Mouse (Mus musculus): Measurements from ENCODE around the gene Vps53.
A peak's percentile ranks its signal among the peaks of the same experiment; 100 is the strongest.

Vps53 gene

DNA sequence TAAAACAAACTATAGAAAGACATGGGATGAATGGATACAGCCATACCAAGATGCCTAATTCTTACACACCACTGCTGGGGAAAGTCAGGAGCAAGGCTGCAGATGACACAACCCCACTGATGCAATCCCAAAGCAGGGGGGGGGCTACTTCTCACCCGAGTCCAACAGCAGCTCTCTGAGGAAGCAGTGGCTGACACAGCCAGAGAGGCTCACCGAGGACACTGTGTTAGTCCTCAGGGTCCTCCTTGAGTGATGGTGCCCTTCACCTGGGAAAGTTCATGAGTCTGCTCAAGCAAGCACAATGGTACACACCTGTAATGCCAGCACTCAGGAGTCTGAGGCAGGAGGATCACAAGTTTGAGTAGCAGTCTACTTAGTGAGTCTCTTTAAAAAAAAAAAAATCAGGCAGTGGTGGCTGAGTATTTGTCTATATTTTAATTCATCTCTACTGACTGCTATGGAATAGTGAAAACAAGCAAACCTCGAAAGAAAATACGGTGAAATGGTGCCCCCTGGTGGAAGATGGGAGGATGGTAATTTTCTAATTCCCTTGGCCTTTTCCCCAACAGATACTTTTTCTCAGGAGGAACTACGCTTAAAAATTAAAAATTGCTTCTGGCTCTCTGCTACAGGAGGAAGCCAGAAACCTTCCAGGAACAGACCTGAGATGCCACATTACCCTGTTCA lies 12.2 kb downstream of the Vps53 start:
- DNase-seq (ENCODE audit: low spot score in 2 of 2) = peak; percentile 64 to 67

DNA sequence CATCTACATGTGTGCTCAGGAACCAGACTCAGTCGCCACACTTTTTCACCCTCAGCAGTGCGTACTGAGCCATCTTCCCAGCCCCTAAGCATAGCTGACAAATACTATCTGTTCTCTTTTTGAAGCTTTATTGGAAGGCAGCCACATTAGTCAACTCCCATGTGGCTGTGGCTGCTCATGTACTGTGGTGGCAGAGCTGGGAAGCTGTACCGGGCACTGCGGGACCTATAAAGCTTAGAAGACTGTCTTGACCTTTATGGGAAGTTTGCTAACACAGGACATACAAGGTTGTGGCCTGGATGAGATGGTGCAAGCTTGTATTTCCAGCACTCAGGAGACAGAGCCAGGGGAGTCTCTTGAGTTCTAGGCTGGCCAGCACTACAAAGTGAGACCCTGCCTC lies 12.8 kb downstream of the Vps53 start:
- DNase-seq (ENCODE audit: low spot score in 2 of 2) = no peak

DNA sequence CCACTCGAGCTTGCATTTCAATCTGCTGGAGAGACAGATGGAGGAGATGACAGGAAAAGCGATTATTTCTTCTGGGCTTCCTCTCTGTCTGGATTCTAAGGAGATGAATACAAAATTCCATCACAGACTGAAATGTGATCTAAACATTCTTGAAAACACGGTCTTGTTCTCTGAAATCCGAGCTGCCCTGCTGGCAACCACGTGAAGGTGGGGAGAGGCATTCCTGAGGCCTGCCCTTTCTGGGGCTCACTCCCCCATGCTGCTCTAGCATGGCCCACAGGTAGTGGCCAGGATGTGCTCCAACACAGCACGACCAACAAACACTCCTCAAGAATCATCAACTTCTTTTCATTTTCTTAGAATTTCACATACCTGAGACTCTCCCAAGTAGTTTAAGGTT lies 19.2 kb downstream of the Vps53 start:
- no peak for DNase-seq (ENCODE audit: low spot score in 2 of 2)

DNA sequence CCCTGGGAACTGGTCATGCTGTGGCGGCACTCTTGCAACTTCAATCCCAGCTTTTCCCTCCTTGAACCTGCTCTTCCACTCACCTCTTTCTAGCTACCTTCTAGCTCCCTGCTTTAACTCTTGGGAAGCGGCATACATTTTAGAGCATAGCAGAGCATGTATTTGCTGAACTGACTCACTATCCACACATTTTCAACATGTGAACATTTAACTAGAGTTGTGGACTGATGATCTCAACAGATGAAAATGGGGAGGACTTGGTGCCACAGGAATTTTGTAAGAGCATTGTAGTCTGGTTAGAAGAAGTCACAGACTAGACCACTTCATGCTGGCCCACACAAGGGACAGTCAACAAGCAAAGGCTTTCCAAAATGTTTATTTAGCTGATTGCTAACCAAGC lies 21.1 kb downstream of the Vps53 start:
- DNase-seq (ENCODE audit: low spot score in 2 of 2) = no peak

DNA sequence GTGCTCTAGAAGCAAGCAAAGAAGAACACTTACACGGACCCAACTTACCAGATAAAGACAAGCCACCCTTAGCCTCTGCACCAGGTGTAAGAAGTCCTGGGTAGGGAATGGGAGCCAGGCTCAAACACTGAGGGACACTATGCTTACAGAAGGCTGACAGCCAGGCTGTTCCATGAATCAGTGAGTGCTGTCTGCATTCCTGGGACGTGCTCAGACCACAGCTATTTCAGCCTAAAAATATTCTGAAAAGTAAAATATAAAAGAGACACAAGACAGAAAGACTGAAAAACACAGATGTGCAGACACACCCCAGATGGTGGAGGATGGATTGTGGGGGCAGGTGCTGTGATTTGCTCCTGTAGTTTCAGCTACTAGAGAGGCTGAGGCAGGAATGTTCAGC lies 24.6 kb downstream of the Vps53 start:
- no peak for DNase-seq (ENCODE audit: low spot score in 2 of 2)

DNA sequence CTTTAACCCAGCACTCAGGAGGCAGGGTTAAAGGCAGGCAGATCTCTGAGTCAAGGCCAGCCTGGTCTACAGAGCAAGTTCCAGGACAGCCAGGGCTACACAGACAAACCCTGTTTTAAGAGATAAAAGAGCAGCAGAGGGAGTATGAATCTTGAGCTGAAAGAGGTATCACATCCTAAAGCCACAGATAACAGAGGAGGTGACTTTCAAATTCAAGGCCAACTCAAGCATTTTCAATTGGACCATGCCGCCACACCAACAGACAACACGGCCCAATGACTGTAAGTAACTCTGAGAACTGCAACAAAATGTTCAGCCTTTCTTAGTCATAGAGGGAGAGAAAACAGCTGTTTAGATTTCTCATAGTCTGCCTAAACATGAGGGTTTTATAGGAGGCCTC lies 25.2 kb downstream of the Vps53 start:
- DNase-seq (ENCODE audit: low spot score in 2 of 2) = no peak

DNA sequence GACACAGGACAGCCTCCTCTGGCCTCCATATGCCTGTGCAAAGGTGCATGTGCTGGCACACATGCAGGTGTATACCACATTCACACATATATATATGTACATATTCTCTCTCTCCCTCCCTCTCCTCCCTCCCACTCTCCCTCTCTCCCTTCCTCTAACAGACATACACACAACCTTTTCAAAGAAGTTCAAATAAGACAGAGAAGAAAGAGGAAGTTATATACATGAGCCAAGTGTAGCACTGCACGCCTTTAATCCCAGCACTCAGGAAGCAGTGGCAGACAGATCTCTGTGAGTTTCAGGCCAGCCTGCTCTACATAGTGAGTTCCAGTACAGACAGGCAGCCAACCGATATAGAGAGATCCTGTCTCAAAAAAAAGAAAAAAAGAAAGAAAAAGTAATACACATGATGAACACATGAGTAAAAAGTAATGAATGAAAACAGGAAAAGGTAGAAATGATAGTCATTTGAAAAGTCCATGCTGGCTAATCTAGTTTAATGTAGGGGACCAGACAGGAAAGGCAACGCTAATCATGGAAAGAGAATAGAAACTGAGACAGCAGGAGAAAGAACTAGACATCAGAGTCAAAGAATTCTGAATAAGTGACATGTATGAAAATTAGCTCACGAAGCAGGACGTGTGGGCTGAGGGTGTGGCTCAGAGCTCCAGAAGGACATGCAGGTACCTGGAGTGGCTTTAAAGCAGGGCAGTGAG lies 26.1 kb downstream of the Vps53 start:
- DNase-seq (ENCODE audit: low spot score in 2 of 2) = no peak

DNA sequence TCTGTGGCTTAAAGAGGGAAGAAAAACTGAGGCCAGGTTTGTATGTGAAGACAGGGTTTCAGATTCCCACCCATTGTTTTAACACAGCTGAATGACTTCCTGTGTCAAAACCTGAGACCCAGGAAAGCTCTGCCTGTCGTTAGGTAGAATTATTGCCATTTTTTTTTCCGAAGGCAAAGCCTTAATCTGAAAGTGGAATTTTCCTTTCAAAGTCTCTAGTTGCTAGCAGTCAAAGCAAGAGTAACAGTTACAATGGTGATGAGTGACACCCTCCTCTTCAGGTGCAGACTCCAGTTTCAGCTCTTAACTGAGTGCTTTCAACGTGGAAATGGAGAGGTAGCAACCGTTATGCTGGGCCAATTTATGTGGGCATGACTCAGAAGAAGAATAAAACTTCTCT lies 28.5 kb downstream of the Vps53 start:
- DNase-seq (ENCODE audit: low spot score in 2 of 2) = no peak

DNA sequence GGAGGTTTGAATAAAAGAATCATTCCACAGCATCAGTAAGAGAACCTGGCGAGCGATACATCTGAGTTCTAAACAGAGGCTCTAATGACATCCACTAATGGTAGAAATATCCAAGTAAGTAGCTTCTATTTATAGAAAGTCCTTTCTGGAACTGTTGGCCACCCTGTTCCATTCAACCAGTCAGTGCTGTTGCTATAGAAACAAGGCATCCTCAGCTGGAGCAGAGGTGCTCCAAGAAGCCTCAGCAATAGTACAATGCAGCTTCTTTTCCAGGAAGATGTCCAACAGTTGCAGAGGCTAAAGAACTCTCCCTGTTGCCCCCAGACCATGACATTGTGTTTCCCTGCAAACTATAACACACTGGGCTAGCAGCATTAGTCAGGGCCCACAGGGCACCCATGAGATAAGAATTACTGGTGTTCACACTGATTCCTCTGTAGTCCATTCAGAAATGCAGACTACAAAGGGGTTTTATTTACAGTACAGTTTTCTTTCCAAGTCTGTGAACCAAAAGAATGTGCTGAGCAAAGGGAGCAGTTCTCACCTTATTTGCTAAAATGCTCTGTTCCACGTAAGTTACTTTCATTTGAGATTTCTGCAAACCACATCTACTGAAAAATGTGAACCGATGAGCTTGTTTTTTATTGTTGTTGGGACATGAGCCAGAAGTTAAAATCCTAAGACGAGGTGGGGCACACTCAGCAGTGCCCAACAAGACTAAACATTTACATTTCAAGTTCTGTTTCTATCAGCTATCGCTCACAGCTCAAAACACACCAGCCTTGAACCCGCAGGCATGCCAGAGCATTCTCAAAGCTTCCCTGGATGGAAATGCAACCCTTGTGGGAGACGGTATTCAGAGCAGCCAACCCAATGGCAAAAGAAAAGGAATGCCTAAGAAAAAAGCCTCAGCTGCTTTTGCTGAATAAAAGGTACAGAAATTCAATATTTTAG lies 31.1 kb downstream of the Vps53 start:
- DNase-seq (ENCODE audit: low spot score in 2 of 2) = no peak

DNA sequence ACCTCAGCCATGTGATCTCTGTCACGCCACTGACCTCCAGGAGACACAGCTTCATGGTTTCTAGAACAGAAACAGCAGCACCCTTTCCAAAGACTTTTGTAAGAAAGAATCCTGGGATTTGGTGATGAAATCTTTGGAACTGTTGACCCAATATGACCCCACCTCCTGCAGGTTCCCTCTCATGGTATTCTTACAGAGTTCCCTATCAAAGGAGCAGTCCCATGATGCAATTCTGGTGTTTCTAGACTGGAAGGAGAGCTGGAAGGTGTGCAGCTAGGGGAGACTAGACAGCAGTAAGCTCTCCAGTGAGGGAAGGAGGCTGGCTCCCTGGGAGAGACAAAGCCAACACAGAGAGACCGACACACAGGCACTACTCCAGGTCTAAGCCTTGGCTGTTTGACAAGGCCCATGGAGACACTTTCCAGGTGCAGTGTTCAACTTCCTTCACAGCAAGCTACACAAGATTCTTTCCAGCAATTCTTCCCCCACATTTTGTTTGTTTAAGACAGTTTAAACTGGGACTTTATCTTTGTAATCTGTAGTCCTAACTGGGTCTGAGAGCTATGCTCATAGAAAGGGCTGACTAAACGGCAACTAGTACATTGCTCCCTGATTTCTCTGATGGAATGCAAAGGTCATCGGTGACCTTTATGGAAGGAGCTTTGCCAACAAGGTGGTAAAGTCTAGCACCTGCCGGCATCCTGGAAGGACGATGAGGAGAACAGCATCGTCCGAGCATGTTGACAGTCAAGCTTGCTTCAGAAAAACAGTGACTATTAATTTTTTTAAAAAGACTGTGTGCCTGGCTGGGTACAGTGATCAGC lies 33.0 kb downstream of the Vps53 start:
- DNase-seq (ENCODE audit: low spot score in 2 of 2) = no peak

DNA sequence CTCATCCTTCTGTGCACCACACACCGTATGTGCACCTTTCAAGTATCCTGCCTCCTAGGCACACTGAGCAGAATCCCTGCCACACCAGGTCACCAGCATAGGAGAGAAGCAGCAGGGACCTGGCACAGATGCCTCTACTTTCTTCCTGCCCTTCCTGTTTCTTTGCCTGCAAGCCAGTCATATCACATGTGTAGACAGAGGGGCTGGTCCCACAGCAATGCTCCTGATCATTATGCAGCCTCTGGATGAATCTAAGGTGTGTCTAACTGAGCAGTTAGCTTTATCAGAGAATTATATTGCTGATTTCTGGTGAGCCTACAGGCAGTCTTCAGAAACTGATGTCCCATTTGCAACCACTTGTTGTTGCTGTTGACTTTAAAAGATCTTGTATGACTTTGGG lies 34.3 kb downstream of the Vps53 start:
- no peak for DNase-seq (ENCODE audit: low spot score in 2 of 2)

DNA sequence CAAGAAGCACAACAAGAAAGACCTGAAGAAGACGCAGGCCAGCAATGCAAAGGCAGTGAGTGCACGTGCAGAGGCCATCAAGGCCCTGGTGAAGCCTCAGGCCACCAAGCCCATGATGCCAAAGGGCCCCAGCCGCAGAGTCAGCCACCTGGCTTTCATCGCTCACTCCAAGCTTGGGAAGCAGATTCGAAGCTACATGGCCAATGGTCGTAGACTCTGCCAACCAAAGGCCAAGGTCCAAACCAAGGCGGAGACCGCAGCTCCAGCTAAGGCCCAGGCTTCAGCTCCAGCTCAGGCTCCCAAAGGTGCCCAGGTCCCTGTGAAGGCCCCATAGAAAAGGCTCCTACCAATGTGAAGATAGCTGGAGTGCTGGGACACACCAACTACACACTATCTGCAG lies 35.1 kb downstream of the Vps53 start:
- DNase-seq (ENCODE audit: low spot score in 2 of 2) = no peak

DNA sequence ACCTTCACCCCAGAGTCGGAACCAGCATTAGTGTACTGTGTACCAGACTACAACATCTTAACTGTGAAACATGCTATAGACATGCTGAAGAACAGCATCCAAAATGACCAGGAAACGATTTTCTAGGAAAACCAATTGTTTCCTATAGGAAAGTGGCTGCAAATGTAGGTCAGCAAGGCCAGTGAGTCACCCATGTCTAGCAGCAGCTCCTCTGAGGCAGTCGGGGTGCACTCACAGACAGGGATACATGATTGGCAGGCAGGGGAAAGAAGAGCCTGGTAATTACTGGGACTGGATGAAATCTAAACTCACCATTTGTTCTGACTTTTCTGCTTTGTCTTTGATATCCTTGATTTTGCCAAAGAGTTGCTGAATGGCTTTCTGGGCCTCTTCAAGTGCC lies 41.5 kb downstream of the Vps53 start:
- no peak for DNase-seq (ENCODE audit: low spot score in 2 of 2)

DNA sequence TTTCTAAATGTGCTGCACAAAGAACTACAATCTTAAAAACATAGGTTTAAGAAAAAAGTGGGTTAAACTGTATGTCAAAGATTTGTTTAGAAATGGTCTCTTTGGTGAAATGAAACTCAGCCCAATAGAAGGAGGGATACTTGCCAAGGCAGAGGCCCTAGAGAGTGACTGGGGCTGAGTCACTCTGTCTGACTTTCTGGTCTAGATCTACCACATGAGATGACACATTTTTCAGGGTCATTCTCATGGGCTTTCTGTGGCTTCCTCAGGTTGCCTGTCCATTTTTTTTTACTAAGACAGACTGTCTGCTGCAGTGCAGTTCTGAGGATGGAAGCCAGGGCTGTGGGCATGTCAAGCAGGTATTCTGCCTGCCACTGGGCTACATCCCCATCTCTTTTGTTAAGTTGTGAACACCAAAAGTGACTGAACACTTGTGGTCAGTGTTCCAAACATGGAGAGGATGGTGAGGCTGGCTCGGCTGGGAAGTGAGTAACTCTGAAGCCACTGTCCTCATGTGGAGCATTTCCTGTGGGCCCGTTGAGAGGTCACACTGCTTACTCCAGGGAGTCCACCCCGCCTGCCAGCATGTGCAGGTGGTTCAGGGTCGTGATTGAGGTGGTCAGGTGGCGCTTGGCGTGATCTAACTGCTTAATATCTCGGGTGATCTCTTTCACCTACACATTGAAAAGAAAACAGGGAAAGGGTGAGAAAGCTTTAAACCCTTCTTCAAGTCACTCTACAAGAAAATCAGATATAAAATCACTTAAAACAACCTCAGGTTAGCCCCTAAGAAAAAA lies 43.6 kb downstream of the Vps53 start:
- DNase-seq (ENCODE audit: low spot score in 2 of 2) = no peak

DNA sequence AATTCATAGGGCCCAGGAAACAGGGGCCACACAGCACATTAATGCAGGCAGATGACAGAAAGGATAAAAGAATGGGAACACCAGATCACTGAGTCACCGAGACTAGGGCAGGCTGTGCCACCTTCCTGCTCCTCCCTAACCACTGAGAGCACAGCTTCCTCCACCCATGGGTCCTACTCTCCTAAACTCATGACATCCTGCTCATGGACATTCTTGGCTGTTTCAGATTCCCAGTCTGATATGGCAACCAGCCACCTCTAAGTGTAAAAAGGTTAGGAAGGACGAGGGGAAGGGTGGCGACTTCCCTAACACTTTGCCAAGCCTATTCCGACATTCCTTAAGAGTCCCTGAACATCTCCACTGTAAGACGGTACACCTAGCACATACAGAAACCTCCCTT lies 48.6 kb downstream of the Vps53 start:
- DNase-seq (ENCODE audit: low spot score in 2 of 2) = peak in 1 of 2 experiments; percentile 17

DNA sequence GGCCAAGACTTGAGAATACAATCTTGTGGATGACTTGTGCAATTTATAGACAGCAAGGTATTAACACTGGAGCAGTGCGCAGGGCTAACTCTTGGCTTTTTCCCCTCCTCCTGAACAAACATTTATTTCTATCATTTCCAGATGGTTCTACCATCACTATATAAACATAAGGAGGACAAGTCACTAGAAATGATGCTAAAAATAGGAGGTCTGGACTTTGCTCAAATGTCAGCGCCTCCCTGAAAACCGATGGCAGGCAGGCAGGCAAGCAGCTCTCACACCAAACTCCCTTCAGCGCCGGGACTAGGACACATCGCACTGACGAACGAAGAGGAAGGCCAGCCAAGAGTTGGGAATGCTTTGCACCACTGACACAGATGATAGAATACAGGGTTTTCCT lies 54.1 kb downstream of the Vps53 start:
- no peak for DNase-seq (ENCODE audit: low spot score in 2 of 2)

DNA sequence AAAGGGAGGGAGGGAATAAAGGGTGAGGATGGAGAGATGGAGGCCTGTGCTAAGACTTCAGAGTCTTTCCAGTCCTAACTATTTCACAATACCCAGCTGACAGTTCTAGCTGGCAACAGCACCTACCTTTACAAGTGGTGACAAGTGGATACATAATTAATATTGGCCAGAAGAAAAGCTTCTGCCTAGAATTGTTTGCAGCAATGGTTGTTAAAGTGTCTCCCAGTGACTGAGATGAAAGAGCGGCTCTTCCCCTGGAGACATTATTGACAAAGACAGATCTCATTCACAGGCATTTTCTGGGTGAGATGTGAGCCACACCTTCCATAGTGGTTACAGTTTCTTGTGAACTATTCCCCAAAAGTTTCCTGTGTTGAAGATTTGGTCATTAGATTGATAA lies 55.9 kb downstream of the Vps53 start:
- no peak for DNase-seq (ENCODE audit: low spot score in 2 of 2)

DNA sequence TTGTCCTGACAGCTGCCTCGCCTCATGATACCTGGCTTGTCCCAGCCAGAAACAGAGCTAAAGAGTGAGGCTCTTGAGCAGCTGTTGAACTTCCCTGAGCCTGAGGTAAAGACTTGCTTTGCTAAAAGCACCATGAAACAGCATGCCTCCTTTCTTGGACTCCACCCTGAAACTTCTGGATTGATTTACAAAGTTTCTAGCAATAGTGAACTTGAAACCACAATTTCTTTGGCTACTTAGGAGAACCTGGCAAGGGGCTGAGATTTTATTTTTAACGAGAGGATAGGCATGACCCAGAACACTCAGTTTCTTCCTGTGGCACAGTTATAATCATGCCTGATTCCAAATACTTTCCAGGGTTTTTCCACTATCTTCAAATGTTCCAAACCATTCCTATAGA lies 56.9 kb downstream of the Vps53 start:
- DNase-seq (ENCODE audit: low spot score in 2 of 2) = no peak

DNA sequence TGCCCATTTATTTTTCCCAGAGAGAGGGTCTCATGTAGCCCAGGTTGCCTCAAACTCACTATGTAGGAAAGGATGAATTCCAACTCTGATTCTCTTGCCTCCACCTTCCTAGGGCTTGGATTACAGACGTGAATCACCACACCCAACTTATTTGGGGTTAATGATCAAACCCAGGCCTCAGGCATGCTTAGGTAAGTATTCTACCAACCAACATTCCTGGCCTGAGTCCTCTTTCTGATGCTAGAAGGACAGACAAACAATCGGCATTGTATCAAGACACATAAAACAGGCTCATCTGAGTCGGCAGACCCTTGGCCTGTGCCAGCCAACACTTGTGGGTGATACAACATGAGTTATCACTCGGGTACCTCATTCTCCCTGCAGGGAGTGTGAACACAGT lies 58.4 kb downstream of the Vps53 start:
- no peak for DNase-seq (ENCODE audit: low spot score in 2 of 2)

DNA sequence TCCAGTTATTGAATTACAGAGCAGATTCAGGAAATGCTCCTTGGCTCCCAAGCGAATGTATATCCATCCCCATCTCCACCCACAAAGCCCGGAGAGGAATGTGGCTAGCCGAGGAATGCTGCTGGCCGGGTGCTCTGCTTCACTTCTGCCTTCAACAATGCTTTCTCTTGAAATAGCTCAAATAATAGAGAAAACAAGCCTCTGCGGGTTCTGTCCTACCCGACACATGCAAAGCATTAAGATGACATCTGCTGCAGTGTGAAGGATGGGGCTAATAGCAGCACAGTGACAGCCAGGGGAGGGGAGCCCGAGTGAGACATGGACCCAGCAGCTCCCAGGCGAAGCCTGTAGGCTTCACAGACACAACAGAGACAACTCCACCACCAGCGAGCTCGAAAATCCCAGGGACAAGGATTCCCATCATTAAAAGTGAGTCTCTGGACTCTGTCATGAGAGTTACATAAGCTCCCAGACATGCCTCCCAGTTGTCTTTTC lies 59.0 kb downstream of the Vps53 start:
- DNase-seq (ENCODE audit: low spot score in 2 of 2) = no peak

DNA sequence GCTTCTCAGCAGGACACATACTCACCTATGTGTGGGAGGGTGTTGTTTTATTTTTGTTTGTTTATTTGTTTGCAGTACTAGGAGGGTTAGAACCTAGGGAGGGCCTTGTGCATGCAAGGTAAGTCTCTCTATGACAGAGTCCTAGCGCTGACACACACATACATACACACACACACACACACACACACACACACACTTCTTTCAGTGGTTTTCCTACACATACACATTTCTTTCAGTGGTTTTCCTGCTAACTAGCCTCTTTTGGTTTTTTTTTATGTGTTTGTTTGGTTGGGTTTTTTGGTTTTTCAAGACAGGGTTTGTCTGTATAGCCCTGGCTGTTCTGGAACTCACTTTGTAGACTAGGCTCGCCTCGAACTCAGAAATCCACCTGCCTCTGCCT lies 69.0 kb downstream of the Vps53 start:
- DNase-seq (ENCODE audit: low spot score in 2 of 2) = no peak

All from urinary bladder, postnatal 36 days (tissue).